Mouse (Mus musculus): ENCODE measurements around the gene Ypel3. TPM values are rescaled to one million over a fixed set of nuclear protein-coding genes. Genes with fewer than 3 reads are reported as not detected.

Ypel3 gene
- polyA plus RNA-seq, 1 experiment from 2014 or later, result 200 TPM

DNA sequence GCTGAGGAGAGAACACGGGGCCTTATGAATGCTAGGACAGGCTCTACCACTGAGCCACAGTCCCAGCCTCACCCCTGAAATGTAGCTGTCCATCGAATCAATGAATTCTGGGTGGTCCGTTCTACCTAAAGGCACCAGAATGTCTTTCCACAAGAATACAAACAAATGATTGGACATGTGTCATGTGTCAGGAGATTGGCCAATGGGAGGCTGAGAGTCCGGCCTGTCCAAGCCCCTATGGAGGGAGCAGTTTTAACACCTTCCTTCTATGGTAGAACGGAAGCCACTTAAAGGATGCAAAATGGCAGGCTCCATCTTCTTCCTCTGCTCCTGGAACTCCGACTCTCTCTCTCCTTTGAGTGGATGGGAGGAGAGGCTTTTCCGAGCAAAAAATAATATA is 40.8 kb downstream of the Ypel3 start:
- Histone ChIP-seq H3K27me3 (replicated peaks; ENCODE audit: control insufficient read depth, insufficient read depth, low read length) (no peaks in the 10 kb centered on the region), H3K36me3 (ENCODE audit: control insufficient read depth, insufficient read depth, low read length) (no peaks in the 10 kb centered on the region), H3K4me2 (ENCODE audit: low read length) (no peak overlapping the region), H3K4me3 (ENCODE audit: low read length) (no peak overlapping the region), H3K9ac (ENCODE audit: low read depth, low read length) (no peak overlapping the region), H3K27ac (ENCODE audit: low read depth, low read length) (no peak overlapping the region), H3K9me3 (ENCODE audit: control insufficient read depth, low read length) (no peaks in the 10 kb centered on the region), H3K4me1 (ENCODE audit: control insufficient read depth, insufficient read depth, low read depth, low read length) (peaks cover 7% of the 10 kb centered on the region)
- no peak for ATAC-seq
- 91% methylated on average over 7 of the region's 7 CpGs for WGBS

GRCm38 (mm10) chr7:126818818-126819217 is 42.1 kb downstream of the Ypel3 start:
- 30% methylated on average over 1 of the region's 1 CpGs for WGBS
- no peak for ATAC-seq
- H3K36me3 ChIP-seq (ENCODE audit: control insufficient read depth, insufficient read depth, low read length), result no peaks in the 10 kb centered on the region
- H3K27me3 ChIP-seq (replicated peaks; ENCODE audit: control insufficient read depth, insufficient read depth, low read length), result no peaks in the 10 kb centered on the region
- H3K9me3 ChIP-seq (ENCODE audit: control insufficient read depth, low read length), result no peaks in the 10 kb centered on the region
- peaks cover 11% of the 10 kb centered on the region for H3K4me1 ChIP-seq (ENCODE audit: control insufficient read depth, insufficient read depth, low read depth, low read length)
- H3K4me3 ChIP-seq (ENCODE audit: low read length), result no peak overlapping the region
- no peak overlapping the region for H3K9ac ChIP-seq (ENCODE audit: low read depth, low read length)
- no peak overlapping the region for H3K4me2 ChIP-seq (ENCODE audit: low read length)
- H3K27ac ChIP-seq (ENCODE audit: low read depth, low read length), result no peak overlapping the region

- 18% methylated on average over 7 of the region's 7 CpGs for WGBS
- no peak for ATAC-seq
Measured at GRCm38 (mm10) chr7:126821835-126822511, 45.2 kb downstream of the Ypel3 start.

DNA sequence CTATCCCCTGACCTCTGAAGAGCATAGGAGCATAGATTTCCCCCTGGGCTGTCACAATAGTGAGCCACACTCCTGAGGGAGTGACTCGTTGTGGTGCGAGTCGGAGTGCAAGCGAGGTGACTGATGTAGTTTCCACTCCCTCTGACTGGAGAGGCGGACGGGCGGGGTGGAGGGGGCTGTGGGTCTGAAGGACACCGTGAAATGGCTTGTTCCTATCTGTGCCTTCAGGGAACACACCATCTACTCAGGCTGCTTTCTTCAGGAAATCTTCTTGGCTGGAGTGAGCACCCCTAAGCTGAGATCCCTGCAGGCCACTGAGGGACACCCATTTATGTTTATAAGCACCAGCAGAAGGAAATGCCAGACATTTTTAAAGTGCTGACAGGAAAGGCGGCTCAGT is 46.0 kb downstream of the Ypel3 start:
- 8% methylated on average over 9 of the region's 9 CpGs for WGBS
- Histone ChIP-seq H3K4me2 (ENCODE audit: low read length) (peak overlapping the region; percentile 73), H3K4me3 (ENCODE audit: low read length) (peak overlapping the region; percentile 48), H3K4me1 (ENCODE audit: control insufficient read depth, insufficient read depth, low read depth, low read length) (peaks cover 26% of the 10 kb centered on the region), H3K36me3 (ENCODE audit: control insufficient read depth, insufficient read depth, low read length) (no peaks in the 10 kb centered on the region), H3K9me3 (ENCODE audit: control insufficient read depth, low read length) (no peaks in the 10 kb centered on the region), H3K9ac (ENCODE audit: low read depth, low read length) (peak overlapping the region; percentile 70), H3K27ac (ENCODE audit: low read depth, low read length) (peak overlapping the region; percentile 72), H3K27me3 (replicated peaks; ENCODE audit: control insufficient read depth, insufficient read depth, low read length) (no peaks in the 10 kb centered on the region)
- ATAC-seq, result peak; percentile 58

More at GRCm38 (mm10) chr7:126821835-126822511, 45.2 kb downstream of the Ypel3 start:
- peak overlapping the region; percentile 72 for H3K27ac ChIP-seq (ENCODE audit: low read depth, low read length)
- peak overlapping the region; percentile 70 for H3K9ac ChIP-seq (ENCODE audit: low read depth, low read length)
- H3K4me3 ChIP-seq (ENCODE audit: low read length), result peak overlapping the region; percentile 48; the same call in 1 of the 2 replicates
- H3K27me3 ChIP-seq (replicated peaks; ENCODE audit: control insufficient read depth, insufficient read depth, low read length), result no peaks in the 10 kb centered on the region
- no peaks in the 10 kb centered on the region for H3K36me3 ChIP-seq (ENCODE audit: control insufficient read depth, insufficient read depth, low read length)
- H3K4me2 ChIP-seq (ENCODE audit: low read length), result peak overlapping the region; percentile 73
- no peaks in the 10 kb centered on the region for H3K9me3 ChIP-seq (ENCODE audit: control insufficient read depth, low read length)
- peaks cover 26% of the 10 kb centered on the region for H3K4me1 ChIP-seq (ENCODE audit: control insufficient read depth, insufficient read depth, low read depth, low read length)

DNA sequence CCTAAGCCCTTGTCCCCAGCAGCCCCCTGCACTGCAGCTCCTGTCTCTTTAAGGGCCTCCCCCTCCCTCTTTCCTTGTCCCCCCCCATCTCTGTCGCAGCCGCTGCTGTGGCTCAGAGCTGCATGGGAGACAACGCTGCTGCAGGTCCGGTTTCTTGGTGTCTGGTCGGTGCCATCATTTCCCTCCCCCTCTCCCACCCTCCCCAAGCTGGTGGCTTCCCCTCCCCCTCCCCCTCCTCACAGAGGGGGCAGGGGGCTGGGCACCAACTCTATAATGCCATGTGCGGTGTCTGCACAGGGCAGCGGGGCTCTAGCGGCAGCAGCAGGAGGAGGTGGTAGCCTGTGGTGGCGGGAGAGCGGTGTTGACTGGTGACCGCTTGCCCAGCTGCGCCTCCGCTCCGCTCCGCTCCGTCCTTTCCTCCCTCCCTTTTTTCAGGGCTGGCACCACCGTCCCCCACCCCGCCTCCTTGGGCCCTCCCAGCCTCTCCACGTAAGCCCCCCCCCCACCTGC is 46.5 kb downstream of the Ypel3 start:
- WGBS, result 0% methylated on average over 11 of the region's 19 CpGs
- no peaks in the 10 kb centered on the region for H3K27me3 ChIP-seq (replicated peaks; ENCODE audit: control insufficient read depth, insufficient read depth, low read length)
- peak overlapping the region; percentile 73 for H3K4me2 ChIP-seq (ENCODE audit: low read length)
- H3K36me3 ChIP-seq (ENCODE audit: control insufficient read depth, insufficient read depth, low read length), result no peaks in the 10 kb centered on the region
- H3K4me3 ChIP-seq (ENCODE audit: low read length), result peak overlapping the region; percentile 48
- peaks cover 26% of the 10 kb centered on the region for H3K4me1 ChIP-seq (ENCODE audit: control insufficient read depth, insufficient read depth, low read depth, low read length)
- H3K9ac ChIP-seq (ENCODE audit: low read depth, low read length), result peak overlapping the region; percentile 70
- no peaks in the 10 kb centered on the region for H3K9me3 ChIP-seq (ENCODE audit: control insufficient read depth, low read length)
- peak; percentile 84 for ATAC-seq
- H3K27ac ChIP-seq (ENCODE audit: low read depth, low read length), result peak overlapping the region; percentile 72

GRCm38 (mm10) chr7:126823940-126824339 is 47.2 kb downstream of the Ypel3 start:
- ATAC-seq, result peak; percentile 11

DNA sequence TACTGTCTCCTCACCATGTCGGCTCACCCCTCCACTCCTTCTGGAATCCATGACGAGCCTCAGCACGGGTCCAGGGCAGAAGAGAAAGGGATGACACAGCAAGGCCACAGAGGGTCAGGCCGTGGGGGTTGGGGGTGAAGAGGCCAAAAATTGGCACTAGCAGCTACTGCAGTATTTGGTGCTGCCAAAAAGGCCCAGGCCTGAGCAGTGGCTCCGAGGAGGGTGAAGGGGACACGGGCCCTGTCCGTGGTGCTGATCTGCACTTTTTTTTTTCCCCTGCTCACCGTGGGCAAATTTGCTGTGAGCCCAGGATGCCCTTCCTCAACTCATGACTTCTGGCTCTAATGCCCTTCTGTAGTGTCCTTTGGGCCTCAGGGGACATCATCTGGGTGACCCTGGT is 48.6 kb downstream of the Ypel3 start:
- WGBS, result 17% methylated on average over 8 of the region's 8 CpGs
- H3K9ac ChIP-seq (ENCODE audit: low read depth, low read length), result no peak overlapping the region; the same call in 1 of the 2 replicates

More at GRCm38 (mm10) chr7:126823940-126824339, 47.2 kb downstream of the Ypel3 start:
- Histone ChIP-seq H3K9ac (ENCODE audit: low read depth, low read length) (peak overlapping the region; percentile 70), H3K4me1 (ENCODE audit: control insufficient read depth, insufficient read depth, low read depth, low read length) (peaks cover 26% of the 10 kb centered on the region), H3K27ac (ENCODE audit: low read depth, low read length) (peak overlapping the region; percentile 72; the same call in 1 of the 2 replicates), H3K9me3 (ENCODE audit: control insufficient read depth, low read length) (no peaks in the 10 kb centered on the region), H3K36me3 (ENCODE audit: control insufficient read depth, insufficient read depth, low read length) (peaks cover 2% of the 10 kb centered on the region; the same call in 1 of the 2 replicates), H3K4me3 (ENCODE audit: low read length) (peak overlapping the region; percentile 48), H3K27me3 (replicated peaks; ENCODE audit: control insufficient read depth, insufficient read depth, low read length) (no peaks in the 10 kb centered on the region), H3K4me2 (ENCODE audit: low read length) (peak overlapping the region; percentile 73)
- WGBS, result 8% methylated on average over 10 of the region's 10 CpGs

DNA sequence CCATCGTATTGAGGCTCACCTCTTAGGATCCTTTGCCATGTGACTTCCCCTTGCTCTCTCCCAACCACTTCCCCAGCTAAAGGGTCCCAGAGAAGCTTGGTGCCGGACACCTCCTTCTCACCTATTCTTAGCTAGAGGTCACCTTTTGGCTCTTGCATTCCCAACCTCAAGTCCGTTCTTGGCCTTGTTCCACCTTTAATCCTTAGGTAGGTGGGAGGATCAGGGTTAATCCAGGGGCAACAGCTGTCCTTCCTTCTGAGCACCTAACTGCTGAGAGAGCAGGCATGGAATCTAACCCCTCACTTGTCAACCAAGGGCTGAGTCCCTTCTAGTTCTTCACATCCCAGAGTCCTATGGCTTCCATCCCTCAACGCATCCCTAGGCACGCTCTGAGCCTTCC is 49.2 kb downstream of the Ypel3 start:
- Histone ChIP-seq H3K4me2 (ENCODE audit: low read length) (no peak overlapping the region), H3K27ac (ENCODE audit: low read depth, low read length) (no peak overlapping the region), H3K4me3 (ENCODE audit: low read length) (no peak overlapping the region), H3K4me1 (ENCODE audit: control insufficient read depth, insufficient read depth, low read depth, low read length) (peaks cover 26% of the 10 kb centered on the region), H3K9me3 (ENCODE audit: control insufficient read depth, low read length) (no peaks in the 10 kb centered on the region), H3K27me3 (replicated peaks; ENCODE audit: control insufficient read depth, insufficient read depth, low read length) (no peaks in the 10 kb centered on the region), H3K36me3 (ENCODE audit: control insufficient read depth, insufficient read depth, low read length) (peaks cover 2% of the 10 kb centered on the region; the same call in 1 of the 2 replicates), H3K9ac (ENCODE audit: low read depth, low read length) (no peak overlapping the region)
- 85% methylated on average over 5 of the region's 5 CpGs for whole genome bisulfite sequencing
- no peak for ATAC-seq

More for the DNA sequence above, 48.6 kb downstream of the Ypel3 start:
- peak overlapping the region; percentile 73; the same call in 1 of the 2 replicates for H3K4me2 ChIP-seq (ENCODE audit: low read length)
- H3K27me3 ChIP-seq (replicated peaks; ENCODE audit: control insufficient read depth, insufficient read depth, low read length), result no peaks in the 10 kb centered on the region
- H3K4me3 ChIP-seq (ENCODE audit: low read length), result no peak overlapping the region
- peaks cover 26% of the 10 kb centered on the region for H3K4me1 ChIP-seq (ENCODE audit: control insufficient read depth, insufficient read depth, low read depth, low read length)
- ATAC-seq, result no peak
- no peaks in the 10 kb centered on the region for H3K9me3 ChIP-seq (ENCODE audit: control insufficient read depth, low read length)
- H3K36me3 ChIP-seq (ENCODE audit: control insufficient read depth, insufficient read depth, low read length), result peaks cover 2% of the 10 kb centered on the region; the same call in 1 of the 2 replicates
- no peak overlapping the region for H3K27ac ChIP-seq (ENCODE audit: low read depth, low read length)
